Mouse (Mus musculus): ENCODE measurements around the gene Nup210.

- no peak for TF ChIP-seq POLR2A (IDR thresholded peaks at IDR 0.05; ENCODE audit: insufficient read depth, low read depth, low read length)
- TF ChIP-seq CTCF (IDR thresholded peaks at IDR 0.05; ENCODE audit: insufficient read depth, low read depth, low read length), result no peak
Observed at GRCm38 (mm10) chr6:91076249-91076648, 40.4 kb downstream of the Nup210 start.

Data from olfactory bulb, adult 2 months (tissue).